Mouse (Mus musculus): ENCODE results near the gene Safb2.

DNA sequence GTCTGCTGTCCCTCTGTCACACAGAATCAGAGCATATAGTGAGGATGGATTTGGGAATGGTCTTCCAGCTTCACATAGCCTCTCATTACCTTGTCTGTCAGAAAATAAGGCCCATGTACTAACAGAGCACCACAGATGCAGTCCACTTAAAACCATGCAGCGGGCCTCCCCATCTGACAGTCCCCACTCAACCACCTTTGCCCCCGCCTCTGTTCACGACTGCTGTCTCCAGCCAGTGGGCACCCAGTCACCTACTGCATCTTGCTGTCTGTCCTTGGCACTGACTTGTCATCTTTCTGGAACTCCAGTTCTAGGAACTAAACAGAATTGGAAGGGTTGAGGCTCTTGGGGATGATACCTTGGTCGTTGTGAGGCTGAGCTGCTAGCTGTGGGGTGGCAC is 4.5 kb upstream of the Safb2 start:
- TF ChIP-seq TCF12 (IDR thresholded peaks at IDR 0.05; ENCODE audit: insufficient read depth, poor library complexity, severe bottlenecking) (no peak), E2F4 (IDR thresholded peaks at IDR 0.05; ENCODE audit: insufficient read depth) (no peak), USF1 (IDR thresholded peaks at IDR 0.05; ENCODE audit: low read depth) (no peak), POLR2A (IDR thresholded peaks at IDR 0.05; ENCODE audit: insufficient read length, low read depth) (no peak), TCF3 (IDR thresholded peaks at IDR 0.05; ENCODE audit: insufficient read length, low read depth) (no peak), MYOG (IDR thresholded peaks at IDR 0.05; ENCODE audit: control insufficient read depth in 1 of 3, insufficient read depth in 1 of 3, insufficient read length in 2 of 3, low read depth in 2 of 3) (no peak), MAX (IDR thresholded peaks at IDR 0.05; ENCODE audit: low read depth) (no peak), SRF (IDR thresholded peaks at IDR 0.05; ENCODE audit: control insufficient read depth, insufficient read length, low read depth) (no peak), CEBPB (IDR thresholded peaks at IDR 0.05; ENCODE audit: insufficient read depth, poor library complexity, severe bottlenecking) (no peak), MYOD1 (IDR thresholded peaks at IDR 0.05; ENCODE audit: control insufficient read depth in 1 of 3, insufficient read length in 2 of 3, low read depth in 2 of 3) (no peak), POLR2AphosphoS2 (IDR thresholded peaks at IDR 0.05; ENCODE audit: insufficient read length, low read depth) (no peak), REST (IDR thresholded peaks at IDR 0.05; ENCODE audit: insufficient read depth, insufficient read length) (no peak)

Measured in myocyte (in vitro differentiated cells).